Mouse (Mus musculus) bone marrow macrophage, adult 2 months (primary cell): ENCODE measurements around the gene Ier5l.

ENCODE experiments used
- CTCF ChIP-seq: IDR thresholded peaks from 2 replicates; pipeline ENCODE4 v1.5.1; 2012; ENCODE audit warnings: low read depth, mild to moderate bottlenecking, low read length, moderate library complexity
- POLR2A ChIP-seq: IDR thresholded peaks from 2 replicates; pipeline ENCODE4 v1.6.1; 2012; ENCODE audit warnings: mild to moderate bottlenecking, low read depth, low read length, borderline replicate concordance

GRCm38 (mm10) chr2:30471795-30472720 lies 2.0 kb downstream of the Ier5l start:
- no peak for TF ChIP-seq CTCF
- no peak for TF ChIP-seq POLR2A
